ENCODE assay signal across 19 mouse cellular contexts in the genomic region with DNA sequence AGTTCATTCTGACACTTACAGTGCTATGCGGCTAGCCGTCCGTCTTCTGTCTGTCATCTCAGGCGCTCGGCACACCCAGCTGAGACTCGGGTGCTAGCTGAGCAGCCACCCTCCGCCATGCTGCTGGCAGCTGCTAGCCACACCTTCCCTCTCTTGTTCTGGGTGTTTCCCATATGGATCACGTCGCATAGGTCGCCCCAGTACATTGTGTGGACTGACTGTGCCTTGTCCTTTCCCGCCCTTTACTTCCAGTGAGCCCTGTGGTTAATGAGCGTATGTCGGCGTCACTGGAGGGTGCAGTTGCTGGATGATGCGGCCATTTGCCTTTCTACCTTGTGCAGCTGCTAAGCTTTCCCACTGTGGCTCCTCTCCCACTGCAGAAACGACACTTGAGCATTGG. TPM values are rescaled to one million over a fixed set of nuclear protein-coding genes. Genes with fewer than 3 reads are reported as not detected.
DNase-seq lines count a peak whose midpoint lies in the region; ATAC-seq and TF ChIP-seq lines count a peak whose summit lies in the region.
"Had no signal": no experiment of that assay in that cellular context is flagged by ENCODE, and none has a peak within 500 bp of the region (broad histone marks: within the 10 kb centered on the region; RNA-seq: fewer than 3 reads in every experiment).

No protein-coding gene starts in this region.

- H3K4me2 ChIP-seq in hindbrain, embryonic 11.5 days (replicated peaks; ENCODE audit: low read depth, low read length): no peak overlapping the region
- no peak overlapping the region for H3K4me2 ChIP-seq in hindbrain, embryonic 14.5 days (replicated peaks)
- no peak overlapping the region for H3K4me2 ChIP-seq in neural tube, embryonic 13.5 days
- H3K4me2 ChIP-seq in neural tube, embryonic 15.5 days: no peak overlapping the region
- H3K4me2 ChIP-seq in myocyte (ENCODE audit: low read depth): no peak overlapping the region
- H3K4me2 ChIP-seq: liver, embryonic 12.5 days; lung, embryonic 14.5 days had no signal

- no peaks in the 10 kb centered on the region for H3K27me3 ChIP-seq in hindbrain, embryonic 11.5 days (ENCODE audit: control insufficient read depth, insufficient read depth, low read length)
- no peaks in the 10 kb centered on the region for H3K27me3 ChIP-seq in hindbrain, embryonic 14.5 days (ENCODE audit: control insufficient read depth, insufficient read depth, low read length)
- H3K27me3 ChIP-seq in neural tube, embryonic 13.5 days: no peaks in the 10 kb centered on the region
- no peaks in the 10 kb centered on the region for H3K27me3 ChIP-seq in neural tube, embryonic 15.5 days (replicated peaks)
- H3K27me3 ChIP-seq in myocyte (ENCODE audit: control insufficient read depth, insufficient read depth, insufficient read length): no peaks in the 10 kb centered on the region
- H3K27me3 ChIP-seq in heart, adult 2 months (ENCODE audit: control insufficient read depth, insufficient read depth, low read length): no peaks in the 10 kb centered on the region
- H3K27me3 ChIP-seq: liver, embryonic 12.5 days had no signal

- no peak for TF ChIP-seq EP300 in heart, adult 2 months (IDR thresholded peaks at IDR 0.05; ENCODE audit: insufficient read depth, low read depth, low read length)

- peaks cover 12% of the 10 kb centered on the region for H3K4me1 ChIP-seq in hindbrain, embryonic 11.5 days (replicated peaks; ENCODE audit: control insufficient read depth, insufficient read depth, low read length)
- H3K4me1 ChIP-seq in hindbrain, embryonic 14.5 days (replicated peaks; ENCODE audit: control insufficient read depth, insufficient read depth, low read length): peaks cover 38% of the 10 kb centered on the region
- H3K4me1 ChIP-seq in neural tube, embryonic 13.5 days (replicated peaks): peaks cover 86% of the 10 kb centered on the region
- peaks cover 62% of the 10 kb centered on the region for H3K4me1 ChIP-seq in neural tube, embryonic 15.5 days
- peaks cover 22% of the 10 kb centered on the region for H3K4me1 ChIP-seq in heart, adult 2 months (ENCODE audit: control insufficient read depth, insufficient read depth, low read length)

- H3K9me3 ChIP-seq in hindbrain, embryonic 11.5 days (ENCODE audit: control insufficient read depth, low read length): no peaks in the 10 kb centered on the region
- no peaks in the 10 kb centered on the region for H3K9me3 ChIP-seq in hindbrain, embryonic 14.5 days (ENCODE audit: control insufficient read depth, low read length)
- H3K9me3 ChIP-seq in neural tube, embryonic 13.5 days: no peaks in the 10 kb centered on the region
- H3K9me3 ChIP-seq in neural tube, embryonic 15.5 days (replicated peaks): no peaks in the 10 kb centered on the region
- H3K9me3 ChIP-seq: G1E; heart, embryonic 10.5 days; liver, embryonic 12.5 days had no signal

- peak; percentile 34; the same call in 1 of the 2 replicates for ATAC-seq in hindbrain, embryonic 11.5 days (ENCODE audit: low FRiP score)
- no peak for ATAC-seq in hindbrain, embryonic 14.5 days (ENCODE audit: low FRiP score)
- ATAC-seq in neural tube, embryonic 13.5 days (ENCODE audit: low read depth): peak; percentile 24; the same call in 1 of the 2 replicates
- no peak for ATAC-seq in neural tube, embryonic 15.5 days (ENCODE audit: low FRiP score)
- no peak for ATAC-seq in erythroblast, adult 5-6 weeks (replicated peaks; ENCODE audit: low FRiP score, poor library complexity, severe bottlenecking)
- ATAC-seq: inflammation-experienced regulatory T-cells, adult 6 months; liver, embryonic 12.5 days had no signal

- H3K4me3 ChIP-seq in hindbrain, embryonic 11.5 days (ENCODE audit: low read depth, low read length): no peak overlapping the region
- no peak overlapping the region for H3K4me3 ChIP-seq in hindbrain, embryonic 14.5 days (replicated peaks; ENCODE audit: low read length)
- H3K4me3 ChIP-seq in neural tube, embryonic 13.5 days: no peak overlapping the region
- no peak overlapping the region for H3K4me3 ChIP-seq in neural tube, embryonic 15.5 days (replicated peaks)
- H3K4me3 ChIP-seq in myocyte: no peak overlapping the region
- no peak overlapping the region for H3K4me3 ChIP-seq in heart, adult 2 months
- H3K4me3 ChIP-seq: heart, embryonic 10.5 days; liver, embryonic 12.5 days had no signal

- H3K79me2 ChIP-seq in myocyte (ENCODE audit: control insufficient read depth, insufficient read depth): peaks cover 73% of the 10 kb centered on the region
- H3K79me2 ChIP-seq in heart, adult 2 months (replicated peaks; ENCODE audit: control insufficient read depth, insufficient read depth, low read length): peaks cover 11% of the 10 kb centered on the region

- no peak for TF ChIP-seq POLR2A in myocyte (IDR thresholded peaks at IDR 0.05; ENCODE audit: insufficient read length, low read depth)
- TF ChIP-seq POLR2A in heart, adult 2 months (IDR thresholded peaks at IDR 0.05; ENCODE audit: insufficient read depth, low read depth, low read length): no peak

- H3ac ChIP-seq in myocyte (ENCODE audit: control insufficient read depth, insufficient read length): no peak overlapping the region

- intact Hi-C loops in heart, adult 2 months (cut with DNase I): no loop called here

- DNase-seq in hindbrain, embryonic 11.5 days (ENCODE audit: low spot score): no peak
- DNase-seq in hindbrain, embryonic 14.5 days (ENCODE audit: low spot score): no peak
- no peak for DNase-seq in heart, adult 2 months
- DNase-seq: adrenal gland, adult 2 months; cerebellum, postnatal 25 days; gastrocnemius, postnatal 36 days; heart, postnatal 10 days; layer of hippocampus, postnatal 36 days; lung, embryonic 14.5 days; right cerebral cortex, postnatal 4 days; thymus, adult 18-20 months had no signal

- no peaks in the 10 kb centered on the region for H3K36me3 ChIP-seq in hindbrain, embryonic 11.5 days (ENCODE audit: control insufficient read depth, insufficient read depth, low read length)
- no peaks in the 10 kb centered on the region for H3K36me3 ChIP-seq in hindbrain, embryonic 14.5 days (replicated peaks; ENCODE audit: control insufficient read depth, insufficient read depth)
- H3K36me3 ChIP-seq in neural tube, embryonic 13.5 days: no peaks in the 10 kb centered on the region
- H3K36me3 ChIP-seq in neural tube, embryonic 15.5 days: no peaks in the 10 kb centered on the region
- H3K36me3 ChIP-seq in myocyte (ENCODE audit: control insufficient read depth, insufficient read depth): peaks cover 5% of the 10 kb centered on the region
- no peaks in the 10 kb centered on the region; the same call in 1 of the 2 replicates for H3K36me3 ChIP-seq in heart, adult 2 months (ENCODE audit: control insufficient read depth, insufficient read depth, low read length)
- H3K36me3 ChIP-seq: heart, embryonic 10.5 days had no signal

- WGBS in hindbrain, embryonic 11.5 days: 74% methylated on average over 16 of the region's 16 CpGs
- 41% methylated on average over 16 of the region's 16 CpGs for WGBS in hindbrain, embryonic 14.5 days
- 49% methylated on average over 16 of the region's 16 CpGs for WGBS in neural tube, embryonic 13.5 days
- WGBS in neural tube, embryonic 15.5 days: 53% methylated on average over 16 of the region's 16 CpGs
- WGBS in heart, adult 2 months: 92% methylated on average over 16 of the region's 16 CpGs

- no peak overlapping the region for H3K27ac ChIP-seq in hindbrain, embryonic 11.5 days (ENCODE audit: low read depth, low read length)
- no peak overlapping the region for H3K27ac ChIP-seq in hindbrain, embryonic 14.5 days
- 0 out of 2 replicates have a peak overlapping the region, but pooled peaks have one; percentile 23 for H3K27ac ChIP-seq in neural tube, embryonic 13.5 days (replicated peaks)
- no peak overlapping the region for H3K27ac ChIP-seq in neural tube, embryonic 15.5 days (replicated peaks)
- no peak overlapping the region for H3K27ac ChIP-seq in heart, adult 2 months
- H3K27ac ChIP-seq: heart, embryonic 10.5 days; liver, embryonic 12.5 days had no signal

- no peak for TF ChIP-seq CTCF in heart, adult 2 months (IDR thresholded peaks at IDR 0.05)

- no peak overlapping the region for H3K9ac ChIP-seq in hindbrain, embryonic 11.5 days (ENCODE audit: low read depth, low read length)
- no peak overlapping the region for H3K9ac ChIP-seq in hindbrain, embryonic 14.5 days
- peak overlapping the region; percentile 31; the same call in 1 of the 2 replicates for H3K9ac ChIP-seq in neural tube, embryonic 13.5 days
- H3K9ac ChIP-seq in neural tube, embryonic 15.5 days (replicated peaks): no peak overlapping the region
- no peak overlapping the region for H3K9ac ChIP-seq in heart, adult 2 months (ENCODE audit: low read depth, low read length)
- H3K9ac ChIP-seq: liver, embryonic 12.5 days; lung, embryonic 14.5 days had no signal

TF ChIP-seq in myocyte, 11 proteins besides CTCF, POLR2A, EP300 and RAD21:
- TF ChIP-seq MYOG (IDR thresholded peaks at IDR 0.05; ENCODE audit: control insufficient read depth in 1 of 3, insufficient read depth in 1 of 3, insufficient read length in 2 of 3, low read depth in 2 of 3): peak in 2 of 3 experiments; percentile 15 to 16
- no peak for TF ChIP-seq POLR2AphosphoS2 (IDR thresholded peaks at IDR 0.05; ENCODE audit: insufficient read length, low read depth)
TF ChIP-seq in myocyte: peak in this region for 1.

RNA-seq across cellular contexts. Expression of gene Arid1b, which starts 59.1 kb away (rescaled TPM):
- polyA plus RNA-seq in hindbrain, embryonic 11.5 days (2014; fragmentation: Nextera tagmentation; extraction: Ambion mirVana): 13.1 and 18.6 TPM in 2 replicates
- 18.8 and 20.5 TPM in 2 replicates for polyA plus RNA-seq in hindbrain, embryonic 14.5 days (2014; fragmentation: Nextera tagmentation; extraction: Ambion mirVana)
- polyA plus RNA-seq in neural tube, embryonic 13.5 days (2015; fragmentation: Nextera tagmentation; extraction: Ambion mirVana): 14.1 and 14.4 TPM in 2 replicates
- 12.5 and 13.5 TPM in 2 replicates for polyA plus RNA-seq in neural tube, embryonic 15.5 days (2015; fragmentation: Nextera tagmentation; extraction: Ambion mirVana)
- polyA plus RNA-seq in myocyte (2012; fragmentation: generic; extraction: Trizol): 10.9 TPM
- total RNA-seq in erythroblast, adult 5-6 weeks (2015; ENCODE audit: low replicate concordance): 6.9 and 8.1 TPM in 2 replicates
- total RNA-seq in erythroblast, adult 5-6 weeks (2017; ENCODE audit: low replicate concordance): 5.0 and 6.1 TPM in 2 replicates
- 10 to 100 TPM; 26.8 to 27.8 TPM for total RNA-seq in heart, adult 2 months (2021)
- 11.1 and 11.8 TPM in 2 replicates for polyA plus RNA-seq in heart, adult 2 months (2012; rRNA removed)

Comparison
In these comparisons a context has a peak if more than half of its experiments do, and no peak if none do; other contexts are left out.
1. ATAC-seq: peak in hindbrain, embryonic 11.5 days (single experiment) and neural tube, embryonic 13.5 days (single experiment); none in hindbrain, embryonic 14.5 days (single experiment), neural tube, embryonic 15.5 days (single experiment) and erythroblast, adult 5-6 weeks (single experiment).